Mouse (Mus musculus): Measurements from ENCODE around the gene Tagap.

The Tagap gene

GRCm38 (mm10) chr17:7925413-7926160, at the start of gene Tagap:
Gene Tagap (plus strand): TSS chr17:7926000.
- DNase-seq (ENCODE audit: low spot score) = no peak

- DNase-seq (ENCODE audit: low spot score) = no peak
Observed at GRCm38 (mm10) chr17:7876541-7876940, 49.3 kb upstream of the Tagap start.

GRCm38 (mm10) chr17:7877191-7877764, 48.5 kb upstream of the Tagap start:
- no peak for DNase-seq (ENCODE audit: low spot score)

GRCm38 (mm10) chr17:7877878-7878277, 47.9 kb upstream of the Tagap start:
- no peak for DNase-seq (ENCODE audit: low spot score)

- no peak for DNase-seq (ENCODE audit: low spot score)
Observed at GRCm38 (mm10) chr17:7879529-7879928, 46.3 kb upstream of the Tagap start.

- DNase-seq (ENCODE audit: low spot score) = no peak
Observed at GRCm38 (mm10) chr17:7883126-7883525, 42.7 kb upstream of the Tagap start.

GRCm38 (mm10) chr17:7884606-7885005, 41.2 kb upstream of the Tagap start:
- DNase-seq (ENCODE audit: low spot score) = no peak

- DNase-seq (ENCODE audit: low spot score) = no peak
Observed at GRCm38 (mm10) chr17:7887071-7887815, 38.6 kb upstream of the Tagap start.

GRCm38 (mm10) chr17:7888291-7888690, 37.5 kb upstream of the Tagap start:
- DNase-seq (ENCODE audit: low spot score) = no peak

GRCm38 (mm10) chr17:7889026-7889425, 36.8 kb upstream of the Tagap start:
- DNase-seq (ENCODE audit: low spot score) = no peak

- DNase-seq (ENCODE audit: low spot score) = no peak
Observed at GRCm38 (mm10) chr17:7892676-7893075, 33.1 kb upstream of the Tagap start.

GRCm38 (mm10) chr17:7894094-7894493, 31.7 kb upstream of the Tagap start:
- DNase-seq (ENCODE audit: low spot score) = no peak

- no peak for DNase-seq (ENCODE audit: low spot score)
Observed at GRCm38 (mm10) chr17:7896047-7896635, 29.7 kb upstream of the Tagap start.

GRCm38 (mm10) chr17:7897120-7897519, 28.7 kb upstream of the Tagap start:
- no peak for DNase-seq (ENCODE audit: low spot score)

GRCm38 (mm10) chr17:7897756-7898155, 28.0 kb upstream of the Tagap start:
- DNase-seq (ENCODE audit: low spot score) = no peak

GRCm38 (mm10) chr17:7899233-7899632, 26.6 kb upstream of the Tagap start:
- DNase-seq (ENCODE audit: low spot score) = no peak

- DNase-seq (ENCODE audit: low spot score) = no peak
Observed at GRCm38 (mm10) chr17:7899961-7900360, 25.8 kb upstream of the Tagap start.

- DNase-seq (ENCODE audit: low spot score) = no peak
Observed at GRCm38 (mm10) chr17:7901536-7901935, 24.3 kb upstream of the Tagap start.

- no peak for DNase-seq (ENCODE audit: low spot score)
Observed at GRCm38 (mm10) chr17:7902362-7902761, 23.4 kb upstream of the Tagap start.

GRCm38 (mm10) chr17:7904992-7905391, 20.8 kb upstream of the Tagap start:
- DNase-seq (ENCODE audit: low spot score) = no peak

- DNase-seq (ENCODE audit: low spot score) = no peak
Observed at GRCm38 (mm10) chr17:7905936-7906685, 19.7 kb upstream of the Tagap start.

Data from embryo, embryonic 10 days (tissue).